Mouse (Mus musculus): ENCODE measurements around the gene Trmt44.

- TF ChIP-seq ZMIZ1 (IDR thresholded peaks at IDR 0.05; ENCODE audit: low read depth, low read length): no peak
- no peak for TF ChIP-seq HCFC1 (IDR thresholded peaks at IDR 0.05; ENCODE audit: low read depth, low read length)
These were observed 4.5 kb upstream of the Trmt44 start for GRCm38 (mm10) chr5:35579247-35579893.

Measured in MEL (cell line).